Mouse (Mus musculus) retina, postnatal 1 day (tissue): ENCODE measurements at regions not wholly inside any gene's neighbourhood (a gene's known extent, or its start where the extent isn't known, plus 50 kb on each side); places are given as distances from the start of the nearest gene placed in this dataset.

Experiments used
- DNase-seq: peaks from one replicate; pipeline ENCODE4 v3.0.0-alpha.2; 2012

- DNase-seq = peak; percentile 72
Measured at GRCm38 (mm10) chr10:126070984-126071713, 105.2 kb downstream of the Lrig3 start.

- DNase-seq = no peak
Measured at GRCm38 (mm10) chr10:126071714-126072057, 105.7 kb downstream of the Lrig3 start.

GRCm38 (mm10) chr10:126077313-126077966 is 111.5 kb downstream of the Lrig3 start:
- no peak for DNase-seq

- DNase-seq = peak; percentile 65
Measured at GRCm38 (mm10) chr10:126082576-126082975, 116.6 kb downstream of the Lrig3 start.

GRCm38 (mm10) chr10:126086684-126087083 is 120.7 kb downstream of the Lrig3 start:
- DNase-seq = peak; percentile 11

- no peak for DNase-seq
Measured at GRCm38 (mm10) chr10:126094238-126094880, 128.4 kb downstream of the Lrig3 start.

GRCm38 (mm10) chr10:126097896-126098295 is 131.9 kb downstream of the Lrig3 start:
- DNase-seq = no peak

GRCm38 (mm10) chr10:126102876-126103275 is 136.9 kb downstream of the Lrig3 start:
- no peak for DNase-seq

GRCm38 (mm10) chr10:126113106-126113505 is 147.1 kb downstream of the Lrig3 start:
- DNase-seq = no peak

GRCm38 (mm10) chr10:126115386-126115785 is 149.4 kb downstream of the Lrig3 start:
- no peak for DNase-seq

- no peak for DNase-seq
Measured at GRCm38 (mm10) chr10:126121626-126122025, 155.7 kb downstream of the Lrig3 start.

- DNase-seq = no peak
Measured at GRCm38 (mm10) chr10:126122504-126122903, 156.5 kb downstream of the Lrig3 start.

GRCm38 (mm10) chr10:126133188-126133587 is 167.2 kb downstream of the Lrig3 start:
- DNase-seq = no peak

GRCm38 (mm10) chr10:126133957-126134356 is 168.0 kb downstream of the Lrig3 start:
- DNase-seq = peak; percentile 10

GRCm38 (mm10) chr10:126138585-126138984 is 172.6 kb downstream of the Lrig3 start:
- DNase-seq = no peak

GRCm38 (mm10) chr10:126141586-126141985 is 175.6 kb downstream of the Lrig3 start:
- DNase-seq = no peak

GRCm38 (mm10) chr10:126143833-126144232 is 177.9 kb downstream of the Lrig3 start:
- no peak for DNase-seq

GRCm38 (mm10) chr10:126144609-126145202 is 178.7 kb downstream of the Lrig3 start:
- no peak for DNase-seq

GRCm38 (mm10) chr10:126157300-126157699 is 191.3 kb downstream of the Lrig3 start:
- no peak for DNase-seq

- no peak for DNase-seq
Measured at GRCm38 (mm10) chr10:126165215-126165614, 199.2 kb downstream of the Lrig3 start.

- DNase-seq = no peak
Measured at GRCm38 (mm10) chr10:126169095-126169873, 203.3 kb downstream of the Lrig3 start.

GRCm38 (mm10) chr10:126169874-126170163 is 203.9 kb downstream of the Lrig3 start:
- DNase-seq = peak; percentile 32
